Mouse (Mus musculus): ENCODE measurements around the gene Gcc2. TPM values are rescaled to one million over a fixed set of nuclear protein-coding genes. Genes with fewer than 3 reads are reported as not detected.

Gene Gcc2
- polyA plus RNA-seq, 1 experiment from 2014 or later: 71.4 TPM

Other genes with a start within 250 kb of the Gcc2 start
- not detected in 2 replicates for gene AW822073, start 30.6 kb upstream of the Gcc2 start, polyA plus RNA-seq (2014; fragmentation: Nextera tagmentation; extraction: Ambion mirVana)
- gene Duxf3, start 22.8 kb upstream of the Gcc2 start, polyA plus RNA-seq (2014; fragmentation: Nextera tagmentation; extraction: Ambion mirVana): not detected in 2 replicates
- gene Gm4981, start 18.8 kb upstream of the Gcc2 start, polyA plus RNA-seq (2014; fragmentation: Nextera tagmentation; extraction: Ambion mirVana): not detected in 2 replicates
- 173 and 178 TPM in 2 replicates for gene Lims1, start 68.0 kb downstream of the Gcc2 start, polyA plus RNA-seq (2014; fragmentation: Nextera tagmentation; extraction: Ambion mirVana)
- gene Ranbp2, start 191.4 kb downstream of the Gcc2 start, polyA plus RNA-seq (2014; fragmentation: Nextera tagmentation; extraction: Ambion mirVana): 44.4 and 48.1 TPM in 2 replicates
- gene Ccdc138, start 242.5 kb downstream of the Gcc2 start, polyA plus RNA-seq (2014; fragmentation: Nextera tagmentation; extraction: Ambion mirVana): 10.1 and 11.5 TPM in 2 replicates

Data from stomach, embryonic 14.5 days (tissue).